Mouse (Mus musculus): Measurements from ENCODE around the gene Gnaq. TPM values are rescaled to one million over a fixed set of nuclear protein-coding genes. Genes with fewer than 3 reads are reported as not detected.

Gnaq gene
- total RNA-seq, 2 experiments from 2014 or later: 12.2 to 15.7 TPM

GRCm38 (mm10) chr19:16383127-16383526, 250.5 kb downstream of the Gnaq start:
- no peak for TF ChIP-seq CTCF (IDR thresholded peaks at IDR 0.05)
- H3K27ac ChIP-seq: no peak overlapping the region
- intact Hi-C loops (cut with DNase I): no loop called here
- no peak for DNase-seq
- no peak overlapping the region for H3K4me3 ChIP-seq

GRCm38 (mm10) chr19:16384094-16384493, 251.5 kb downstream of the Gnaq start:
- no peak for DNase-seq
- Histone ChIP-seq H3K27ac (no peak overlapping the region), H3K4me3 (no peak overlapping the region)
- no peak for TF ChIP-seq CTCF (IDR thresholded peaks at IDR 0.05)
- intact Hi-C loops (cut with DNase I): no loop called here

- no peak overlapping the region for H3K4me3 ChIP-seq
- intact Hi-C loops (cut with DNase I): no loop called here
- no peak for TF ChIP-seq CTCF (IDR thresholded peaks at IDR 0.05)
- no peak for DNase-seq
- no peak overlapping the region for H3K27ac ChIP-seq
Observed at GRCm38 (mm10) chr19:16384957-16385356, 252.3 kb downstream of the Gnaq start.

- Histone ChIP-seq H3K4me3 (no peak overlapping the region), H3K27ac (peak overlapping the region; percentile 21; the same call in 1 of the 2 replicates)
- TF ChIP-seq CTCF (IDR thresholded peaks at IDR 0.05): no peak
- intact Hi-C loops (cut with DNase I): no loop called here
- peak; percentile 34 for DNase-seq
Observed at GRCm38 (mm10) chr19:16386514-16386913, 253.9 kb downstream of the Gnaq start.

- H3K4me3 ChIP-seq: no peak overlapping the region
- intact Hi-C loops (cut with DNase I): no loop called here
- no peak for DNase-seq
Observed at GRCm38 (mm10) chr19:16390192-16390795, 257.7 kb downstream of the Gnaq start.

GRCm38 (mm10) chr19:16394381-16394780, 261.8 kb downstream of the Gnaq start:
- Histone ChIP-seq H3K27ac (no peak overlapping the region), H3K4me3 (no peak overlapping the region)
- TF ChIP-seq CTCF (IDR thresholded peaks at IDR 0.05): no peak
- DNase-seq: no peak
- intact Hi-C loops (cut with DNase I): no loop called here

More at GRCm38 (mm10) chr19:16390192-16390795, 257.7 kb downstream of the Gnaq start:
- no peak for TF ChIP-seq CTCF (IDR thresholded peaks at IDR 0.05)
- H3K27ac ChIP-seq: no peak overlapping the region

- DNase-seq: no peak
- intact Hi-C loops (cut with DNase I): no loop called here
Observed at GRCm38 (mm10) chr19:16403101-16403500, 270.5 kb downstream of the Gnaq start.

GRCm38 (mm10) chr19:16407727-16408126, 275.1 kb downstream of the Gnaq start:
- no peak for TF ChIP-seq CTCF (IDR thresholded peaks at IDR 0.05)
- H3K27ac ChIP-seq: no peak overlapping the region
- H3K4me3 ChIP-seq: no peak overlapping the region
- intact Hi-C loops (cut with DNase I): no loop called here
- DNase-seq: no peak

More at GRCm38 (mm10) chr19:16403101-16403500, 270.5 kb downstream of the Gnaq start:
- H3K4me3 ChIP-seq: no peak overlapping the region
- TF ChIP-seq CTCF (IDR thresholded peaks at IDR 0.05): no peak
- no peak overlapping the region for H3K27ac ChIP-seq

- DNase-seq: no peak
- intact Hi-C loops (cut with DNase I): no loop called here
- no peak overlapping the region for H3K4me3 ChIP-seq
- no peak for TF ChIP-seq CTCF (IDR thresholded peaks at IDR 0.05)
- no peak overlapping the region for H3K27ac ChIP-seq
Observed at GRCm38 (mm10) chr19:16411302-16411701, 278.7 kb downstream of the Gnaq start.

- H3K4me3 ChIP-seq: no peak overlapping the region
- intact Hi-C loops (cut with DNase I): no loop called here
- no peak for DNase-seq
- no peak overlapping the region for H3K27ac ChIP-seq
- TF ChIP-seq CTCF (IDR thresholded peaks at IDR 0.05): no peak
Observed at GRCm38 (mm10) chr19:16418086-16418663, 285.5 kb downstream of the Gnaq start.

- no peak for TF ChIP-seq CTCF (IDR thresholded peaks at IDR 0.05)
- intact Hi-C loops (cut with DNase I): no loop called here
- H3K4me3 ChIP-seq: no peak overlapping the region
- no peak overlapping the region for H3K27ac ChIP-seq
- no peak for DNase-seq
Observed at GRCm38 (mm10) chr19:16425596-16425995, 293.0 kb downstream of the Gnaq start.

- DNase-seq: no peak
- Histone ChIP-seq H3K27ac (no peak overlapping the region), H3K4me3 (no peak overlapping the region)
- no peak for TF ChIP-seq CTCF (IDR thresholded peaks at IDR 0.05)
- intact Hi-C loops (cut with DNase I): no loop called here
Observed at GRCm38 (mm10) chr19:16431368-16431767, 298.7 kb downstream of the Gnaq start.

GRCm38 (mm10) chr19:16434879-16435278, 302.2 kb downstream of the Gnaq start:
- Histone ChIP-seq H3K4me3 (peak overlapping the region; percentile 68), H3K27ac (no peak overlapping the region; the same call in 1 of the 2 replicates)
- DNase-seq: no peak
- intact Hi-C loops (cut with DNase I): loop anchor here (5.0 kb wide), 2 partner anchors 78 to 122 kb away; no protein-coding TSS in a partner anchor
- TF ChIP-seq CTCF (IDR thresholded peaks at IDR 0.05): peak; percentile 63
